Mouse (Mus musculus) kidney, embryonic 16.5 days (tissue): ENCODE measurements at regions not wholly inside any gene's neighbourhood (a gene's known extent, or its start where the extent isn't known, plus 50 kb on each side); places are given as distances from the start of the nearest gene placed in this dataset.

ENCODE experiments used
- ATAC-seq: fragments of 200-750 bp; cut with Nextera tagmentation; 2 replicates; pipeline ENCODE4 v1.8.0; 2017; ENCODE audit warnings: moderate TSS enrichment; ENCODE audit not compliant: low FRiP score, low TSS enrichment
- H3K27ac ChIP-seq: fragments of 300-500 bp; sonication (generic); 2 replicates; pipeline ENCODE4 v1.5.1; 2014; ENCODE audit warnings: low read length
- H3K27me3 ChIP-seq: fragments of 300-500 bp; sonication (generic); 2 replicates; pipeline ENCODE4 v1.6.1; 2014; ENCODE audit warnings: low read length, control low read depth, mixed read lengths; ENCODE audit not compliant: insufficient read depth
- H3K36me3 ChIP-seq: fragments of 300-500 bp; sonication (generic); 2 replicates; pipeline ENCODE4 v1.6.1; 2014; ENCODE audit warnings: low read length, control low read depth, mixed read lengths; ENCODE audit not compliant: insufficient read depth
- H3K4me1 ChIP-seq: fragments of 300-500 bp; sonication (generic); 2 replicates; pipeline ENCODE4 v1.6.1; 2014; ENCODE audit warnings: low read length, control low read depth, mixed read lengths; ENCODE audit not compliant: insufficient read depth
- H3K4me2 ChIP-seq: fragments of 300-500 bp; sonication (generic); replicated peaks from 2 replicates; pipeline ENCODE4 v1.6.1; 2014; ENCODE audit warnings: low read depth, low read length
- H3K4me3 ChIP-seq: fragments of 300-500 bp; sonication (generic); 2 replicates; pipeline ENCODE4 v1.5.1; 2014; ENCODE audit warnings: mild to moderate bottlenecking, low read length
- H3K9ac ChIP-seq: fragments of 300-500 bp; sonication (generic); replicated peaks from 2 replicates; pipeline ENCODE4 v1.6.1; 2014; ENCODE audit warnings: low read length
- H3K9me3 ChIP-seq: fragments of 300-500 bp; sonication (generic); 2 replicates; pipeline ENCODE4 v1.6.1; 2016; ENCODE audit warnings: low read length, control low read depth
- WGBS: fragments of 180-500 bp; shearing (Covaris S2); extraction: QIAGEN DNeasy Blood & Tissue Kit; methylation state at CpG from one replicate; pipeline ENCODE4 v1.1.7; 2014; 5-methylcytosine and 5-hydroxymethylcytosine counted together

DNA sequence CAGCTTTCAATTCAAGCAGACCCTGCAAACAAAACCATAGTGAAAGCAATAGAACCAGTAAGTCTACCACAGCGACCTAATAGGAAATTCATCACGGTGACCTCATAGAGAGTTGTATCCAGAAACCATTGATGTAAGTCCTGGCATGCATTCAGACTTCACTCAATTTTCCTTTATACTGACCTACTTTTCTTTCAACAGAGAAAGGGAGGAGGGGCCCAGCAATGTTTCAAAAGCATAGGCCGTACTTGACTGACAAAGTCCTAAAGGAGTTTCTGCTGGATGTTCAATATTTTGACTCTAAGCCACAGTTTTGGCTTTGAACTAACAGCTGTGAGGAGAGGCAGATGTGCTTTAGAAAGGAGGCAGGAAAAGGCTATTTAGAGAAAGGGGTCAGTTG lies 88.4 kb downstream of the AI593442 start:
- H3K36me3 ChIP-seq, result no peaks in the 10 kb centered on the region
- H3K4me1 ChIP-seq, result no peaks in the 10 kb centered on the region
- no peaks in the 10 kb centered on the region for H3K27me3 ChIP-seq
- no peak overlapping the region for H3K27ac ChIP-seq
- H3K9ac ChIP-seq, result no peak overlapping the region
- no peak overlapping the region for H3K4me2 ChIP-seq
- H3K4me3 ChIP-seq, result no peak overlapping the region
- no peak for ATAC-seq
- H3K9me3 ChIP-seq, result no peaks in the 10 kb centered on the region
- WGBS, result 69% methylated on average over 3 of the region's 3 CpGs

DNA sequence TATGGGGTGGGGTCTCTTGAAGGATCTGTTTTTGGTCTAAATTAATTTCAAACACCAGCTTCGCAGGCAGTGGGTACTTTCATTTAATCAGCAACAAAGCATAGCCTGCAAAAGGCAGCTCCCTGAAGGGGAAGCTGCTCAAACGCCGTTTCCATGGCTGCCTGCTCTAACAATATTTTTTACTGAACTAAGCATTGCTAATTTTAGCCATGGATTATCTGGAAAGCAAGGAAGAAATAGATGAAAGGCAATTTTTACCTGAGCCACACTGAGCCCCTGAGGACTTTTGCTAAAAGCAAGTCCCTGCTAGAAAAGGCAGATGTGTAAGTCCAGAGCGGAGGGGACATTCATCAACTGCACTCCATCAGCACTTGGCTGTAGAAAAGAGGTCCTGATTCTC lies 105.5 kb downstream of the AI593442 start:
- Histone ChIP-seq H3K4me2 (no peak overlapping the region), H3K4me1 (no peaks in the 10 kb centered on the region), H3K27ac (no peak overlapping the region), H3K36me3 (no peaks in the 10 kb centered on the region), H3K9me3 (no peaks in the 10 kb centered on the region), H3K9ac (no peak overlapping the region), H3K4me3 (no peak overlapping the region), H3K27me3 (no peaks in the 10 kb centered on the region)
- WGBS, result 82% methylated on average over 4 of the region's 4 CpGs
- no peak for ATAC-seq

DNA sequence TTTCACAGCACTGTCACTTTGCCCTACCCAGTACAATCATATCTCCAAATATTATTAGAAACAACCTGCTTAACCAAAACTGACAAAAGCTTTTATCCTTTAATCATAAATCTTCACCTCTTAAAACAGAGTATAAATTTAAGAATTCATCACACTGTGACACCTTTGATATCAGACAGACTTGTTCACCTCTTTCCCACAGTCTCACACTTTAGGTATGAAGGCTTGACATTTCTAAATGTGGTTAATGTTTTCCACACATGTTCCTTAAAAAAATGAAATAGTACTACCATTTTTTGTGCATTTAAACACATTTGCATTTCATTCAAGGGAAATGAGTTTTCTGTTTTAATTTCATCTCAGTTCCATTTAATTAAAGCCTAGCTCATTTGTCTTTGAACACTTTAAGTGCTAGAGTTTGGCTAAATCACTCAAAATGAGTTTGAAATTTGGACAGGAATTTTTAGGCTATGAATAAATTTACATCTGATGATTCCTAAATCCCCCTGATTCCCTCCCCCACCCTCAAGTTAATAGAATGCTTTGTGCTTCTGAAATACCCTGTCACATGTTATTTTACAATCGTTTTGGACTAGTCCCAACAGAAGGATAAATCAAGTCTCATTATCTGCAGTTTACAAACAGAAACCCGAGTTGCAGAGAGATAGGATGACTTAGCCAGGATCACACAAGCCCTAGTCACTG lies 127.9 kb downstream of the AI593442 start:
- no peaks in the 10 kb centered on the region for H3K36me3 ChIP-seq
- H3K9me3 ChIP-seq, result no peaks in the 10 kb centered on the region
- ATAC-seq, result no peak
- H3K27ac ChIP-seq, result no peak overlapping the region
- H3K9ac ChIP-seq, result no peak overlapping the region
- no peak overlapping the region for H3K4me2 ChIP-seq
- no peaks in the 10 kb centered on the region for H3K4me1 ChIP-seq
- H3K27me3 ChIP-seq, result no peaks in the 10 kb centered on the region
- WGBS, result 30% methylated on average over 2 of the region's 2 CpGs
- H3K4me3 ChIP-seq, result no peak overlapping the region

- H3K4me3 ChIP-seq, result no peak overlapping the region
- 53% methylated on average over 2 of the region's 2 CpGs for WGBS
- H3K4me2 ChIP-seq, result no peak overlapping the region
- no peak overlapping the region for H3K27ac ChIP-seq
- H3K27me3 ChIP-seq, result no peaks in the 10 kb centered on the region
- H3K4me1 ChIP-seq, result no peaks in the 10 kb centered on the region
- H3K9me3 ChIP-seq, result no peaks in the 10 kb centered on the region
- ATAC-seq, result no peak
- no peak overlapping the region for H3K9ac ChIP-seq
- no peaks in the 10 kb centered on the region for H3K36me3 ChIP-seq
Observed at GRCm38 (mm10) chr9:52546071-52546470, 133.5 kb downstream of the AI593442 start.

- WGBS, result 85% methylated on average over 3 of the region's 3 CpGs
- no peaks in the 10 kb centered on the region for H3K27me3 ChIP-seq
- no peak overlapping the region for H3K4me2 ChIP-seq
- no peak overlapping the region for H3K9ac ChIP-seq
- H3K27ac ChIP-seq, result no peak overlapping the region
- no peaks in the 10 kb centered on the region for H3K9me3 ChIP-seq
- H3K36me3 ChIP-seq, result no peaks in the 10 kb centered on the region
- no peak for ATAC-seq
- no peak overlapping the region for H3K4me3 ChIP-seq
- no peaks in the 10 kb centered on the region for H3K4me1 ChIP-seq
Observed at GRCm38 (mm10) chr9:52539086-52539485, 140.5 kb downstream of the AI593442 start.

DNA sequence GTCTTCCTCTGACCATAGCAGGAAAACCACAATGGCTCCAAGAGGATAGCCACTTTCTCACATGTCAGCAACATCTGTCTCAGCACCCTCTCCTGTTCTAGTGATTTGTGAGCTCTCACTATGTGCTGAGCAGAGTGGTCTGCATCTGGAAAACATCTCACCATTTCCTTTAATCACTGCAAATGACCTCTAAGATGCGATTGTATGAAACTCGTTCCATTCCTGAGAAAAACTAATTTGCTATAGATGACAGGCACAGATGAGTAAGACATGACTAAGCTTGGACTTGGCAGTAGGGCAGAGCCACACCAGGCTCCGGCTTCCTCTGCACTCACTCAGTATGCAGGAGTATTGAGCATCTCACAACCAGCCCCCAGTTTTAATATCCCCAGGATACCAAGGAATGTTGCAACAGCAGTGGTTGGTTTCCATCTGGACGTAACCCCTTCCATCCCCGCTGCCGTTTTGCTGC lies 150.1 kb downstream of the AI593442 start:
- ATAC-seq, result no peak
- Histone ChIP-seq H3K9ac (no peak overlapping the region), H3K27ac (no peak overlapping the region), H3K36me3 (no peaks in the 10 kb centered on the region), H3K9me3 (no peaks in the 10 kb centered on the region), H3K4me3 (no peak overlapping the region), H3K27me3 (no peaks in the 10 kb centered on the region), H3K4me2 (no peak overlapping the region), H3K4me1 (no peaks in the 10 kb centered on the region)
- WGBS, result 83% methylated on average over 6 of the region's 6 CpGs

GRCm38 (mm10) chr9:52500487-52500886 lies 179.1 kb downstream of the AI593442 start:
- WGBS, result 50% methylated on average over 3 of the region's 3 CpGs
- peak overlapping the region; percentile 20; the same call in 1 of the 2 replicates for H3K27ac ChIP-seq
- no peaks in the 10 kb centered on the region for H3K4me1 ChIP-seq
- H3K36me3 ChIP-seq, result no peaks in the 10 kb centered on the region
- H3K9me3 ChIP-seq, result 0 out of 2 replicates have a peak, but pooled peaks cover 3% of the 10 kb centered on the region
- no peak overlapping the region for H3K9ac ChIP-seq
- ATAC-seq, result peak; percentile 75; the same call in 1 of the 2 replicates
- no peaks in the 10 kb centered on the region for H3K27me3 ChIP-seq
- no peak overlapping the region for H3K4me3 ChIP-seq
- H3K4me2 ChIP-seq, result no peak overlapping the region

GRCm38 (mm10) chr9:52495483-52496270 lies 183.9 kb downstream of the AI593442 start:
- H3K4me3 ChIP-seq, result no peak overlapping the region
- WGBS, result 61% methylated on average over 8 of the region's 8 CpGs
- H3K9me3 ChIP-seq, result no peaks in the 10 kb centered on the region
- no peaks in the 10 kb centered on the region for H3K4me1 ChIP-seq
- H3K27ac ChIP-seq, result no peak overlapping the region
- H3K4me2 ChIP-seq, result no peak overlapping the region
- no peaks in the 10 kb centered on the region for H3K27me3 ChIP-seq
- H3K9ac ChIP-seq, result no peak overlapping the region
- ATAC-seq, result no peak
- no peaks in the 10 kb centered on the region for H3K36me3 ChIP-seq

GRCm38 (mm10) chr9:52492947-52493505 lies 186.6 kb downstream of the AI593442 start:
- no peak overlapping the region for H3K4me2 ChIP-seq
- no peak overlapping the region for H3K9ac ChIP-seq
- no peak for ATAC-seq
- no peaks in the 10 kb centered on the region for H3K27me3 ChIP-seq
- H3K9me3 ChIP-seq, result no peaks in the 10 kb centered on the region
- no peaks in the 10 kb centered on the region for H3K4me1 ChIP-seq
- H3K27ac ChIP-seq, result no peak overlapping the region
- no peak overlapping the region for H3K4me3 ChIP-seq
- WGBS, result 58% methylated on average over 2 of the region's 2 CpGs
- H3K36me3 ChIP-seq, result no peaks in the 10 kb centered on the region
